Mouse (Mus musculus): ENCODE data around the gene Gcdh. TPM values are rescaled to one million over a fixed set of nuclear protein-coding genes. Genes with fewer than 3 reads are reported as not detected.
A peak's percentile ranks its signal among the peaks of the same experiment; 100 is the strongest.

Gcdh gene
- polyA plus RNA-seq, 1 experiment from 2014 or later = 35.5 TPM

- no peak overlapping the region for H3K4me2 ChIP-seq
- 68% methylated on average over 1 of the region's 1 CpGs for WGBS
- H3K9me3 ChIP-seq (replicated peaks) = no peaks in the 10 kb centered on the region
- no peak for ATAC-seq (ENCODE audit: insufficient number of reproducible peaks, low FRiP score)
- no peak overlapping the region for H3K27ac ChIP-seq (ENCODE audit: poor library complexity, severe bottlenecking)
- no peaks in the 10 kb centered on the region for H3K36me3 ChIP-seq
- H3K27me3 ChIP-seq (replicated peaks) = peaks cover 84% of the 10 kb centered on the region
- no peak overlapping the region for H3K9ac ChIP-seq
- H3K4me3 ChIP-seq = no peak overlapping the region
- 0 out of 2 replicates have a peak, but pooled peaks cover 9% of the 10 kb centered on the region for H3K4me1 ChIP-seq (replicated peaks)
Observed at GRCm38 (mm10) chr8:84927513-84927912, 33.8 kb upstream of the Gcdh start.

GRCm38 (mm10) chr8:84925557-84925956 lies 31.8 kb upstream of the Gcdh start:
- WGBS = 59% methylated on average over 7 of the region's 7 CpGs
- no peak for ATAC-seq (ENCODE audit: insufficient number of reproducible peaks, low FRiP score)
- H3K4me2 ChIP-seq = no peak overlapping the region

GRCm38 (mm10) chr8:84921596-84921995 lies 27.9 kb upstream of the Gcdh start:
- no peak overlapping the region for H3K4me2 ChIP-seq
- no peak for ATAC-seq (ENCODE audit: insufficient number of reproducible peaks, low FRiP score)
- H3K4me1 ChIP-seq (replicated peaks) = peaks cover 5% of the 10 kb centered on the region; the same call in 1 of the 2 replicates
- H3K9ac ChIP-seq = no peak overlapping the region
- H3K4me3 ChIP-seq = no peak overlapping the region
- WGBS = 52% methylated on average over 2 of the region's 2 CpGs
- no peaks in the 10 kb centered on the region for H3K36me3 ChIP-seq
- no peak overlapping the region for H3K27ac ChIP-seq (ENCODE audit: poor library complexity, severe bottlenecking)
- no peaks in the 10 kb centered on the region for H3K9me3 ChIP-seq (replicated peaks)
- peaks cover 80% of the 10 kb centered on the region for H3K27me3 ChIP-seq (replicated peaks)

More at GRCm38 (mm10) chr8:84925557-84925956, 31.8 kb upstream of the Gcdh start:
- Histone ChIP-seq H3K4me1 (replicated peaks) (peaks cover 13% of the 10 kb centered on the region; the same call in 1 of the 2 replicates), H3K9ac (no peak overlapping the region), H3K4me3 (no peak overlapping the region), H3K9me3 (replicated peaks) (no peaks in the 10 kb centered on the region), H3K27me3 (replicated peaks) (peaks cover 76% of the 10 kb centered on the region), H3K36me3 (no peaks in the 10 kb centered on the region), H3K27ac (ENCODE audit: poor library complexity, severe bottlenecking) (no peak overlapping the region)

GRCm38 (mm10) chr8:84918646-84919045 lies 24.9 kb upstream of the Gcdh start:
- Histone ChIP-seq H3K4me1 (replicated peaks) (peaks cover 5% of the 10 kb centered on the region; the same call in 1 of the 2 replicates), H3K27ac (ENCODE audit: poor library complexity, severe bottlenecking) (no peak overlapping the region), H3K36me3 (no peaks in the 10 kb centered on the region), H3K9me3 (replicated peaks) (0 out of 2 replicates have a peak, but pooled peaks cover 4% of the 10 kb centered on the region), H3K4me3 (no peak overlapping the region), H3K9ac (no peak overlapping the region), H3K4me2 (no peak overlapping the region), H3K27me3 (replicated peaks) (peaks cover 82% of the 10 kb centered on the region)
- WGBS = 89% methylated on average over 15 of the region's 15 CpGs
- no peak for ATAC-seq (ENCODE audit: insufficient number of reproducible peaks, low FRiP score)

- ATAC-seq (ENCODE audit: insufficient number of reproducible peaks, low FRiP score) = no peak
- Histone ChIP-seq H3K27me3 (replicated peaks) (peaks cover 87% of the 10 kb centered on the region), H3K4me3 (no peak overlapping the region)
Observed at GRCm38 (mm10) chr8:84917781-84918180, 24.1 kb upstream of the Gcdh start.

GRCm38 (mm10) chr8:84915269-84915668 lies 21.5 kb upstream of the Gcdh start:
- no peak overlapping the region for H3K4me2 ChIP-seq
- peaks cover 99% of the 10 kb centered on the region for H3K27me3 ChIP-seq (replicated peaks)
- no peak overlapping the region for H3K9ac ChIP-seq
- H3K4me3 ChIP-seq = no peak overlapping the region
- WGBS = 89% methylated on average over 8 of the region's 8 CpGs
- H3K4me1 ChIP-seq (replicated peaks) = peaks cover 12% of the 10 kb centered on the region
- no peak for ATAC-seq (ENCODE audit: insufficient number of reproducible peaks, low FRiP score)
- 0 out of 2 replicates have a peak, but pooled peaks cover 4% of the 10 kb centered on the region for H3K9me3 ChIP-seq (replicated peaks)
- no peak overlapping the region for H3K27ac ChIP-seq (ENCODE audit: poor library complexity, severe bottlenecking)
- H3K36me3 ChIP-seq = no peaks in the 10 kb centered on the region

More at GRCm38 (mm10) chr8:84917781-84918180, 24.1 kb upstream of the Gcdh start:
- WGBS = 24% methylated on average over 20 of the region's 20 CpGs
- Histone ChIP-seq H3K27ac (ENCODE audit: poor library complexity, severe bottlenecking) (no peak overlapping the region), H3K4me2 (no peak overlapping the region), H3K9ac (no peak overlapping the region), H3K4me1 (replicated peaks) (peaks cover 11% of the 10 kb centered on the region), H3K36me3 (no peaks in the 10 kb centered on the region), H3K9me3 (replicated peaks) (0 out of 2 replicates have a peak, but pooled peaks cover 4% of the 10 kb centered on the region)

GRCm38 (mm10) chr8:84913960-84914359 lies 20.2 kb upstream of the Gcdh start:
- Histone ChIP-seq H3K4me3 (peak overlapping the region; percentile 49), H3K36me3 (no peaks in the 10 kb centered on the region), H3K9ac (no peak overlapping the region), H3K9me3 (replicated peaks) (0 out of 2 replicates have a peak, but pooled peaks cover 4% of the 10 kb centered on the region), H3K27ac (ENCODE audit: poor library complexity, severe bottlenecking) (no peak overlapping the region), H3K4me1 (replicated peaks) (peaks cover 15% of the 10 kb centered on the region), H3K27me3 (replicated peaks) (peaks cover 99% of the 10 kb centered on the region), H3K4me2 (peak overlapping the region; percentile 82; the same call in 1 of the 2 replicates)
- 33% methylated on average over 4 of the region's 4 CpGs for WGBS
- no peak for ATAC-seq (ENCODE audit: insufficient number of reproducible peaks, low FRiP score)

- Histone ChIP-seq H3K4me1 (replicated peaks) (peaks cover 18% of the 10 kb centered on the region), H3K9me3 (replicated peaks) (0 out of 2 replicates have a peak, but pooled peaks cover 4% of the 10 kb centered on the region), H3K36me3 (no peaks in the 10 kb centered on the region), H3K4me2 (peak overlapping the region; percentile 82), H3K27me3 (replicated peaks) (peaks cover 96% of the 10 kb centered on the region), H3K4me3 (peak overlapping the region; percentile 49), H3K9ac (peak overlapping the region; percentile 58), H3K27ac (ENCODE audit: poor library complexity, severe bottlenecking) (no peak overlapping the region)
- WGBS = 16% methylated on average over 9 of the region's 9 CpGs
- no peak for ATAC-seq (ENCODE audit: insufficient number of reproducible peaks, low FRiP score)
Observed at GRCm38 (mm10) chr8:84913502-84913900, 19.8 kb upstream of the Gcdh start.

- Histone ChIP-seq H3K4me2 (peak overlapping the region; percentile 82), H3K9ac (peak overlapping the region; percentile 58), H3K27me3 (replicated peaks) (peaks cover 91% of the 10 kb centered on the region), H3K9me3 (replicated peaks) (0 out of 2 replicates have a peak, but pooled peaks cover 4% of the 10 kb centered on the region), H3K36me3 (no peaks in the 10 kb centered on the region), H3K4me1 (replicated peaks) (peaks cover 18% of the 10 kb centered on the region), H3K27ac (ENCODE audit: poor library complexity, severe bottlenecking) (no peak overlapping the region), H3K4me3 (peak overlapping the region; percentile 49)
- WGBS = under 1% methylated on average over 55 of the region's 55 CpGs
- ATAC-seq (ENCODE audit: insufficient number of reproducible peaks, low FRiP score) = peak; percentile 77
Observed at GRCm38 (mm10) chr8:84912895-84913501, 19.3 kb upstream of the Gcdh start.

- ATAC-seq (ENCODE audit: insufficient number of reproducible peaks, low FRiP score) = no peak
Observed at GRCm38 (mm10) chr8:84912391-84912790, 18.7 kb upstream of the Gcdh start.

GRCm38 (mm10) chr8:84911854-84912253 lies 18.1 kb upstream of the Gcdh start:
- no peaks in the 10 kb centered on the region for H3K36me3 ChIP-seq
- ATAC-seq (ENCODE audit: insufficient number of reproducible peaks, low FRiP score) = no peak
- no peak overlapping the region for H3K27ac ChIP-seq (ENCODE audit: poor library complexity, severe bottlenecking)
- WGBS = 76% methylated on average over 9 of the region's 9 CpGs
- peaks cover 79% of the 10 kb centered on the region for H3K27me3 ChIP-seq (replicated peaks)
- H3K4me3 ChIP-seq = no peak overlapping the region
- H3K9me3 ChIP-seq (replicated peaks) = 0 out of 2 replicates have a peak, but pooled peaks cover 4% of the 10 kb centered on the region
- no peak overlapping the region for H3K4me2 ChIP-seq
- peaks cover 18% of the 10 kb centered on the region for H3K4me1 ChIP-seq (replicated peaks)
- H3K9ac ChIP-seq = no peak overlapping the region

More at GRCm38 (mm10) chr8:84912391-84912790, 18.7 kb upstream of the Gcdh start:
- Histone ChIP-seq H3K9ac (peak overlapping the region; percentile 58; the same call in 1 of the 2 replicates), H3K4me1 (replicated peaks) (peaks cover 18% of the 10 kb centered on the region), H3K4me3 (peak overlapping the region; percentile 49), H3K27me3 (replicated peaks) (peaks cover 85% of the 10 kb centered on the region), H3K36me3 (no peaks in the 10 kb centered on the region), H3K27ac (ENCODE audit: poor library complexity, severe bottlenecking) (no peak overlapping the region), H3K4me2 (peak overlapping the region; percentile 82), H3K9me3 (replicated peaks) (0 out of 2 replicates have a peak, but pooled peaks cover 4% of the 10 kb centered on the region)
- 18% methylated on average over 27 of the region's 27 CpGs for whole genome bisulfite sequencing

All from heart, embryonic 12.5 days (tissue).